Mouse (Mus musculus): Measurements from ENCODE around the gene Zp3r. TPM values are rescaled to one million over a fixed set of nuclear protein-coding genes. Genes with fewer than 3 reads are reported as not detected.
"Not testable (repeated sequence)": the region's sequence is repeated elsewhere in the genome, so short reads cannot be mapped to it uniquely, and the experiment has no call there.

Gene Zp3r
- polyA plus RNA-seq (2015; fragmentation: Nextera tagmentation; extraction: Ambion mirVana), result not detected in 2 replicates

DNA sequence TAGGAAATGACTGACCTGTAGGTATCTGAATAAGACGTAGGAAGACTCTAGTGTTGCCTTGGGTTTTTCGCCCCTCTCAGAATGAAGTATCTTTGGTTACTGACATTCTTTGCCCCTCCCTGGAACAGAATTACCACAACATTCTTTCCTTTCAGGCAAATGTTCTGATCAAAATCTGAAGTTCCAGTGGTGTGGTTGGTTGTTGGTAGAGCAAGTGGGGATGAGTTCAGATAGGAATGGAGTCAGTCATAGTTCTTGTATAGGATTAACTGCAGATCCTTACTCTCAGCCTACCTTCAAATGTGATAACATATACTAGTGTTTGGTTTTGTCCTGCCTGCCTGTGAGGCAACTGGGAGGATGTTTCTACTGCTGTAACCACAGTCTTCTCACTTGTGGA is at the start of gene Zp3r:
TSS of gene Zp3r (minus strand) at position 101 of the 400 bp plus-strand sequence.
- no peak for DNase-seq (ENCODE audit: low spot score)

DNA sequence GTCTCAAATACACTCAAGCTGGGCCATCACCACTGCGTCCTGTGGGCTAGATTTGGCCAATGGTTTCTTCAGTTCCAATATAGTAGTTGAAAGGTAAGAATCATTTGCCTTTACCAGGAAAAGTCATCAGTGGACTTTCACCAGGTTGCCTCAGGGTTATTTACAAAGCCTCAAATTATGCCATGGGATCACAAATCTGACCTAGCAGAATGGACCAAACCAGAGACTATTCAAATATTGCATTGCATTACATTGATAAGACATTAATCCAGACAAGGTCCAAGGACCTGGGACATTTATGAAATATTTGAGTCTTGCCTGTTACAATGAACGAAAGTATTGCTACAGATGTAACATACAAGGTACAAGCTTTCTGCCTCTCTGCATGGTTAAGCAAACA is 49.1 kb upstream of the Zp3r start:
- DNase-seq (ENCODE audit: low spot score), result no peak

DNA sequence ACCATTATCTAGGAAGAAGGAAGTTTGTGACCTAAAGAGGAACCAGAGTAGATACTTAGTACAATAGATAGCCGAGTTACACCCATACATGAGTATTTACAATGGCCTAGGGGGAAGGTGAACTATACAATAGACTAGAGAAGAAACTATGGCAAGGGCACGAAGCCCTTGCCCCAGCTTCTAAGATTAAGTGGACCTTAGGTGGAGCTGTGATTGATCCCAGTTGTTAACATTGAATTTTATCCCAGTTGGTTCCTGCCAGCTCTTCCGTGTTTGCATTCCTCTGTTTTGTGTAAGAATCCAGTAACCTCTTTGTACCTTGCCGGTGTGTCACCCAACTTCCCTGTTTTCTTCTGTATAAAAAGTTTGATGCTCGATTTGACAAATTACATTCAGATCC is 34.2 kb upstream of the Zp3r start:
- DNase-seq (ENCODE audit: low spot score), result not testable (repeated sequence)

DNA sequence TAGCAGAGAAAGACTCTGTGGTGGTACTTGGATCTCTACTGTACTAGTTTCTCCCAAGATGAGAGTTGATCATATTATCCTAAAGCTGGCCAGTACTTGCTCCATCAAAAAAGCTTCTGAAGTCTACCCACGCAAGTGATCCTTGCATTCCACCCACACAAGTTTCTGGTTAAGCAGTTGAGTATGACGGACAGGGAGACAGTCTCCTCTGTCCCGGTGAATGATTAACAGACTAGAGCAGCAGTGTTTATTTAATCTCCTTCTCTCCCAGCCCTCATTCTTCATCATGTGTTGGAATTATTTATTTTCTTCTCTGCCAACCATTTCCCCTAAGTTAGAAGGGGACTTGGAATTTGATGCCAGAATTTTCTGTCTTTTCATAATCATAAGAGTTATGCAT is 32.0 kb upstream of the Zp3r start, which contains the start of gene C4bp:
TSS of gene C4bp (minus strand) at position 179 of the 400 bp plus-strand sequence.
- no peak for DNase-seq (ENCODE audit: low spot score)

DNA sequence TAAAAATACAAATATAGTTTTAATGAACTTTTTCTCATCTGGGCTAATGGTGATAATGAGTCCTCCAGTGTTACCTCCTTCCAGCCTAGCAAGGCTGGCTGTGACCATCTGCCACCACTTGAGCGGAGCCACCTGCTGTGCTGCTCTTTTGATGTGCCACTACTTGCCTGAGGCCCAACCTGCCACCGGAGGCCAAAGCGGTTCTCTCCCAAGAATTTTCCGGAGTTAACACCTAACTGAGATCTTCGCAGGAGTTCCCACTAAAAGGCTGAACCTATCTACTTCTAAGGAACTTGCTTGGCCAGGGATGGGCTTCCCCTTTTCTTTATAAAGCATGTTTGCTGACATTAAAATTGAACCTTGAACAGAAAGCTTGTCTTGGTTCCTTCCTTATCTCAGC is 30.2 kb upstream of the Zp3r start:
- DNase-seq (ENCODE audit: low spot score), result not testable (repeated sequence)

DNA sequence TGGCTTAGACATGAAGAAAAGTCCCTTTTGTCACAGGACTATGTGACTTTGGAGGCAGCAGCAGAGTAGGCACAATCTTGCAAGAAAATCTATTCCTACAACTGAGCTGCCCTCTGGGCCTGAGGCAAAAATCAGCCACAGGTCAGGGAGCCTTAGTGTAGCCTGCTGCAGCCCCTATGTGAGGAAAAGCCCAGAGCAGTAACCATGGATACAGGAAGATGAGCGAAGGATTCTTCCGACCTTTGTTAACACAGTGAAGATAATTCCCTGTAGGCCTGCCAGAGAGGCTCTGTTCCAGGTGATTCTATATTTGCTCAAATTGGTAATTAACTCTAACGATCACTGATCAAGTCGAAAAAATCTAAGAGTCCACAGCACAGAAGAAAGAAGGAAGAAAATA is 14.7 kb upstream of the Zp3r start:
- no peak for DNase-seq (ENCODE audit: low spot score)

DNA sequence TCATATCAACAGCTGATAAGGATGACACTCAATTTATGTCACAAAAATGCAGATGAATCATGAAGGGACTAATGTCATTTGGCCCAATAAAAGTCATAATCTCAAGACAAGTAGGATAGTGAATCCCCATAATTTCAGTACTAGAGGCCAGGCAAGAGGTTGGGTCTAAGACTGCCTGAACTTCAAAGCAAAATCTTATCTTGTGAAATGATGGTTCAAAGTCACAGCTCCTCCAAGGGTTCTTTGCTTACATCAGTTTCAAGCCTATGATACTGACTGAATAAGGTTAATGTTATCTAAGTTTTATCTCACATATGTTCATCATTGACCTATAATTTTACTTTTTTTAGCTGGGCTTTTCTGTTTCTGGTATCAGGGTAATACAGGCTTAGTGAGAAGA is 11.5 kb upstream of the Zp3r start:
- no peak for DNase-seq (ENCODE audit: low spot score)

DNA sequence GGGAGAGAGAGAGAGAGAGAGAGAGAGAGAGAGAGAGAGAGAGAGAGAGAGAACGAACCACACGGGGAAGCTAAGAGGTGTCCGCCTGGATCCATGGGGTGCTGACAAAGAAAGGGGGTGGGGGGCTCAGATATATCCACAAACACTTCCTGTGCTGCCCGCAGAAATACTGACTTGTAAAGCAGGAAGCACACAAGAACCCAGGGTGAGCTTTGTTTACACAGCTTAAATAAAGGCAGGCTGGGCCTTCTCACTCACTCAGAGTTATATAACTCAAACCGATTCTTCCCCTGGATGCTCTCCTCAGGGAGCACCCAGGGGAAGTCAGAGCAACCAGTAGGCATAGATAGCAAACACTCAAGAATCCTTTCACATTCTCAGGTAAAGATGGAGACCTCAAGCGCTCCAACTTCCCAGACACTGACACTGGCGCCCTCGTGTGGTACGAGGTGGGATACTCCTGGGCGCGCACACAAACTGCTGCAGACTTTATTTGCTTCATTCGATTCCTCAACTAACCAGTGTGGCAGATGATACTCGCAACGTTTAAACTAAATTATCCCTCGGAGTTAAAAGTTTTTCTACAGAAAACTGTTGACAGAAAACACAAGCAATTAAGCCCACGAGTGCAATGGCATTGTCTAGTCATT is 4.5 kb upstream of the Zp3r start:
- peak; percentile 89 for DNase-seq (ENCODE audit: low spot score)

DNA sequence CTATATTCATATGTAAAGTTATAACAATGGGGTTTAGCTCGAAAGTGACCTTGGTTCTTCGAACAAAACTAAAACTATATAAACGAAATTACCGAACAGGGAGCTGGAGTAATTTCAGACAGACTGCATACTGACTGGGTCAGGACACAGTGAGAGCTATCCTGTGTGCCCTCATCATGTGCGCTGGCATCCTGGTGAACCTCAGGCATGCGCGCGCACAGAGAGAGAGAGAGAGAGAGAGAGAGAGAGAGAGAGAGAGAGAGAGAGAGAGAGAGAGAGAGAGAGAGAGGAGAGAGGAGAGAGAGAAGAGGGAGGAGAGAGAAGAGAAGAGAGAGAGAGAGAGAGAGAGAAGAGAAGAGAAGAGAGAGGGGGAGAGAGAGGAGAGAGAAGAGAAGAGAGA is 3.9 kb upstream of the Zp3r start:
- peak; percentile 10 for DNase-seq (ENCODE audit: low spot score)

DNA sequence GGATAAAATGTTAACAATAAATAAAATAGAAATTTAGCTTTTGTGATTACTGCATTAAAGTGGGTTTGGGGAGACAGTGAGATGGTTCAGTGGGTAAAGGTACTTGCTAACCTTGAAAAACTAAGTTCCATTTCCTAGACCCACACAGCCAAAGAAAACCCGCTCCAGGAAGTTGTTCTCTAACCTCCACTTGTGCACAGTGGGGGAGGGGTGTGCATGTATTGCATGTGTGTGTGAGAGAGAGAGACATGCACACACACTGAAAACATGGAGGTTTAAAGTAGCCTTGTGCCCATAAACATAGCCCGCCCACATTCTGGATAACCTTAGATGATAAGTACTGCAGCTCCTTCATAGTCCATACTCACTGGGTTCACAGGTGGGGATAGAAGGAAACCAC is 33.1 kb downstream of the Zp3r start:
- DNase-seq (ENCODE audit: low spot score), result peak; percentile 13

DNA sequence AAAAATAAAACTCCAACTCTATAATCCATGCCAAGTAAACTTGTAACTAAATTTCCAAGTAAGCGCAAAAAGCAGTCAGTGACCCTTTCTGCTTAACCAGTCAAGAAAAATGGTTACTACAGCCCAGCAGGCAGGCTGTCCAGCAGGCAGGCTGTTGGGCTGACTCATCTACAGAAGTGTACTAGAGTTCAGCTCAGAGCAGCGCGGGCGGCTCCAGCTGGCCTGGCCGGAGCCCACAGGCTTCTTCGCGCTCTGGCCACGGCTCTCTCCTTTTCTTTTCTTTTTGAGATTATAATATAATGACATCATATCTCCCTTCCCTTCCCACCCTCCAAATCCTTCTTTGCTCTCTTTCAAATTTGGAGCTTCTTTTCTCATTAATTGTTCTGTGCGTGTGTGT is 40.8 kb downstream of the Zp3r start:
- DNase-seq (ENCODE audit: low spot score), result no peak

DNA sequence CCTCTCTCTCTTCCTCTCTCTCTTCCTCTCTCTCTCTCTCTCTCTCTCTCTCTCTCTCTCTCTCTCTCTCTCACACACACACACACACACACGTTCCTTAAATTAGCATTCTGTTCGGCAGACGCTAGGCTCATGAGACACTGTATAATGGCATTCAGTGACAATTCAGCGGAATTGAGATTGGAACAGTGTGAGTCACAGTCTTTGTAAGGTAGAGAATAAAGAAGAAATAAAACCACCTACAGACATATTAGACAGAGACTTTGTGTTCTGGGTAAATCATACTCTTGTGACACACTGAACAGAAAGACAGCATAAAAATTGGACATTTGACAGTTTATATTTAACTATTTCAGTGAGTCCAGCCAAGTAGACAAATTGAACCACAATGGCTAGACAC is 53.0 kb downstream of the Zp3r start:
- DNase-seq (ENCODE audit: low spot score), result no peak

DNA sequence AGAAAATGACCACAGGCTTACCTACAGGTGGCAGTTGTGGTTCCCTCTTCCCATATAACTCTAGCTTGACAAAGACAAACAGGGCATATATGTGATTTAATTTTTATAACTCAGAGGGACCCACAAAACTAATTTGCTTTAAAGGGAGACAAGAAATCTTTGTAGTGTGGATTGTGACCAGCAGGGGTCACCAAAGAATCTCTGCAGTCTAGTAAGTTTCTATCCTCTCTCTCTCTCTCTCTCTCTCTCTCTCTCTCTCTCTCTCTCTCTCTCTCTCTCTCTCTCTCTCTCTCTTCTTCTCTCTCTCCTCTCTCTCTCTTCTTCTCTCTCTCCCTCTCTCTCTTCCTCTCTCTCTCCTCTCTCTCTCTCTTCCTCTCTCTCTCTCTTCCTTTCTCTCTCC is 53.5 kb downstream of the Zp3r start:
- peak; percentile 49 for DNase-seq (ENCODE audit: low spot score)

DNA sequence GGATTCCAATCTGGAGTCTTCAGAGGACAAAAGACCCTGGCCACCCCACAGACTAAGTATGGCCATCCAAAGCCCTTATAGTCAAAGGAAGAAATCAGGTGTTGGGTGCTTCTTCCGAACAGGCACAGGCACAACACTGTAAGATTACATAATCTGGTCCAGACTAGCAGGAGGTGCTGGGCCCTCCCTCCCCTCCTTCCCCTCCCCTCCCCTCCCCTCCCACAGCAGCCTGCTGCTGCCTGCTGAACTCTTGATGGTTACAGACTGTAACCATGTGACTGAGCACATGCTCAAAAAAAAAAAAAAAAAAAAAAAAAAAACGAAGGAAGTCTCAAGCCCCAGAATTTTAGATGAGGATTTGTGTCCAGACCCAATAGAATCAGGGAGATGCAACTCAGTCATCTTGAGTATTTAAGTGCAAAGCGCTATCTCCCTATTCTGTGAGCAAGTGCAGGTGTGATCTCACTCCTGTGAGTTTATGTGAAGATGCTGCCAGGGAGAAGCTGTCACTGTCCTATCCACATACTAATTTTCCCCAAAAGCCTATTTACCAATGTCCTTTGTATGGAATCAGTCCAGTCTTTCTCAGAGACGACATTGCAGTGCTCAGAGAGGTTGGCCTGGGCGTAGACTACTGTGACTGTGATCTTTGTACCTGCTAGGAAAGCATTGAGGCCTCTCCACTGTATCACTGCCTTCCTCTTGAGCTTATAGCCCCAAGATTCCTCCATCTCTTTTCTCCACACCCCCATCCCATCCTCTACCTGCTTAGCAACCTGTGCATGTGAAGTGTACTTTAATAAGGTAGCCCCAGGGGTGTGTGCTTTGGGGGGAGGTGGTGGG is 77.8 kb downstream of the Zp3r start:
- DNase-seq (ENCODE audit: low spot score), result peak; percentile 40

DNA sequence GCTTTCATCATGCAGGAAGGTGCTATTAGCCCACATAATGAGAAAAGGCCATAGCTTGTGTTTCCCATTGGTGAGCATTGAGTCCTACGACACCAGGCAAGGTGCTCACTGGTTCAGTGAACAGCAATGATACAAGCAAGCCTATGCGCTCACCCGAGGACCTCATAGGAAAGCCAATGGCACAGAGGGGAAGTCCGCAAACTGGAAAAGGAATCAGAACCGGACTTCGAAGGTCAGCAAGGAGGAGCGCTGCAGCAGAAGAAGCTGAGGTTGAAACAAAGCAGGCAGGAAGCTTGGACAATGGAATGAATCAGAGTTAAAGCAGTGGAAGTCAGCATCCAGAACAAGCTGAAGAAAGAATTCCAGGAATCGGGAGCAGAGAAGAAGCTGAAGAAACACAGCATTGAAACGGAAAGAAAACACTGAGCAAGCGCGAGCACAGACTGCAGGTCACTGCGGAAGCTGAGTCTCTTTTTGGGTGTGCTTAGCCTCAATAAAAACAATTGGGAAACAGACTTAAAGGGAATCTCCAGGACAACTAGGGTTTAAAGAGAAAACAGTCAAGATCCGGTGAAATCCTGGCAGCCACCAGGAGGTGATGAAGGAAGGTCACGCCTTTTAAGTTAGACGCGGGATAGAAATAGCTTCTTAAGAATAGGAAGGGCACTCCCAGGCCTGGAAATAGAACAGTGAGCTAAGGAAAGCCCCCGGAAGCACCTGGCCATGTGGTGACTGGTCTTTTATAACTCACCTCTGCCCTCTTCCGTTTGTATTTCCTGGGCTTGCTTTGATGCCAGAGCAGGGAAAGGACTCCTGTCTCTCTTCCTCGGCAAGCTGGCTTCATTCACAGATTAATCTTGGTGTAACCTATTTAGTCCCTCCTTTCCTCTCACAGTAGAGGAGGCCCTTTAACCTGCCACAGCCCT is 78.9 kb downstream of the Zp3r start:
- peak; percentile 64 for DNase-seq (ENCODE audit: low spot score)

DNA sequence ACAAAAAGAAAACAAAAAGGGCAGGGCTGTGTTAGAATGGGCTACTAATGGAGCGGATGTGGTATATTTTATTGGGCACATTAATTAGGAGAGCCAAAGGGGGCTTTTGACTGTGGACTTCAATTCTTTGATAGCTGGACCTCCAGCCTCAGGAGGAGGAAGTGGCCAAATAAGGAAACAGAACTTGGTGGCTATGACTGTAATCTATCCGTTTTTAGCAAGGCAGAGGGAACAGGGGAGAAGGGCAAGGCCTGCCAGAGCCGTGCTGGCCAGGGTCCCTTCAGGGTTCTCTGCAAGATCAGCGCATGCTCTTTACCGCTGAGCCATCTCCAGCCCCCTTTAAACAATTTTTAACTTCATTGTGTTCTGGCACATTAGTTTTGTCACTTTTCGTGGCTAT is 79.7 kb downstream of the Zp3r start:
- no peak for DNase-seq (ENCODE audit: low spot score)

DNA sequence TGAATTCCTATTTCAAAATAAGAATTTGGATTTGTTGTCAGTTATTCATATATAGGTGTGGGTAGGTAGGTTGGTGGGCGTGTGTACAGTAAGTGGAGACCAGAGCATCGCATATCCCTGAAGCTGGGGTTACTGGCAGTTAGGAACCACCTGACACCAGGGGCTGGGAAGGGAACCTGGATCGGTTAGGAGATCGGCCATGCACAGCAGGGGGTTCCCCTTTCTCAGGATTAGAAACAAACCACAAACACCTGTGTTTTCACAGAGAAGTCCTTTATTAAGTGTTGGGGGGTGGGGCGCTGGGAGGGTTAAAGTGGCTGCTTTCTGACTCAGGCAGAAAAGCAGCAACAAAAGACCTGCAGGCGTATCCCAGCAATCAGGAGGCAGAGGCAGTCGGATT is 80.3 kb downstream of the Zp3r start:
- peak; percentile 28 for DNase-seq (ENCODE audit: low spot score)

DNA sequence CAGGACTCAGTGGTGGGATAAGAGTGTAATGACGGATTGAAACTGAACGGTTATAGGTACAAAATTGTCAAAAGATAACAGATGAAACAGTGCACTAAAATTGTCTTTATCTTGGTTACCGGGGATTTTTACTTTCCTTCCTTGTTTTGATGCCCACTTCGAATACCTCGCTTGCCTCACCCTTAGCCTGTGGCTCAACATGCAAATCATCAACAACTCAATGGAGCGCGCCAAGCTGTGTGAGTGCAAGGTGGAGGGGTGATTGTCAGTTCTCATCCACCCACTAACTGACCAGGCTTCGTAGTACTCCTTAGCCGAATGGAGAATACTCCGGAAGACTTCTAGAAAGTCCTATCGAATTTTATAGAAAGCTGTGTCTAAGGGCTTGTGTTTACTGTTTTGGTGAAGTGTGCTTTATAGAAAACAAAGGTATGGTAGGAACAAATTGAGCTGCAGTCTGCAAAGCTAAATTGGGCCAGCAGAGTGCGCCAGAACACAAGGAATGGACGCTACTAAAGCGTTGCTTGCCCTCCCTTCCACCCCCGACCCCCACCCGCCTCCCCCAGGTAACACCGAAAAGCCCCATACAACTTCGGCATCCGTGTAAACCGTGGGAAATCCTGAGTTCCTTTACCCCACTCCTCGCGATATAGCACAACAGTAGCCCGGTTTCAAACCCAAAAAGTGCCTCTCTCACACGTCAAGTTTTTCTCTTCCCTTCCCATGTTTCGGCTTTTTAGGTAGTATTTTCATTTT is 81.6 kb downstream of the Zp3r start:
- DNase-seq (ENCODE audit: low spot score), result peak; percentile 85

Data from thymus, postnatal 0 days (tissue).